Mouse (Mus musculus) ES-Bruce4 (cell line): ENCODE results near the gene Bfsp1. TPM values are rescaled to one million over a fixed set of nuclear protein-coding genes. Genes with fewer than 3 reads are reported as not detected.

Source experiments
- H3K27ac ChIP-seq: 2 replicates; pipeline ENCODE4 v1.5.1; 2012; ENCODE audit warnings: low read length, inconsistent platforms; ENCODE audit not compliant: insufficient read depth
- H3K27me3 ChIP-seq: 2 replicates; pipeline ENCODE4 v1.6.1; 2012; ENCODE audit warnings: mild to moderate bottlenecking, low read length, inconsistent platforms; ENCODE audit not compliant: control insufficient read depth, poor library complexity, insufficient read depth, severe bottlenecking
- H3K36me3 ChIP-seq: 2 replicates; pipeline ENCODE4 v1.6.1; 2012; ENCODE audit warnings: inconsistent platforms, mild to moderate bottlenecking, low read length, moderate library complexity; ENCODE audit not compliant: control insufficient read depth, poor library complexity, insufficient read depth, severe bottlenecking
- H3K4me1 ChIP-seq: one replicate; pipeline ENCODE4 v1.8.1; 2011; ENCODE audit warnings: low read length; ENCODE audit not compliant: control insufficient read depth, insufficient read depth
- H3K4me3 ChIP-seq: 2 replicates; pipeline ENCODE4 v1.5.1; 2011; ENCODE audit warnings: low read depth, mild to moderate bottlenecking, low read length
- H3K9ac ChIP-seq: 2 replicates; pipeline ENCODE4 v1.6.1; 2012; ENCODE audit warnings: low read depth, mild to moderate bottlenecking, inconsistent platforms; ENCODE audit not compliant: poor library complexity, severe bottlenecking
- H3K9me3 ChIP-seq: replicated peaks from 2 replicates; pipeline ENCODE4 v1.6.1; 2012; ENCODE audit warnings: mild to moderate bottlenecking, low read length, inconsistent platforms; ENCODE audit not compliant: control insufficient read depth, poor library complexity, insufficient read depth, severe bottlenecking
- CTCF ChIP-seq: IDR thresholded peaks from one replicate; pipeline ENCODE4 v1.8.1; 2011; ENCODE audit warnings: low read depth, low read length
- EP300 ChIP-seq: IDR thresholded peaks from 2 replicates; pipeline ENCODE4 v1.6.1; 2011; ENCODE audit warnings: low read depth, low read length; ENCODE audit not compliant: insufficient read depth
- POLR2A ChIP-seq: IDR thresholded peaks from one replicate; pipeline ENCODE4 v1.8.1; 2011; ENCODE audit warnings: low read length; ENCODE audit not compliant: insufficient read depth
- polyA plus RNA-seq: library from polyadenylated mRNA; stranded (reverse); fragments of >200 nt; gene quantifications from 2 replicates; pipeline ENCODE4 v1.2.4, GENCODE M21; 2011; ENCODE audit warnings: low read depth; ENCODE audit not compliant: missing spikeins, insufficient read depth, insufficient read length

Bfsp1 gene
- polyA plus RNA-seq, 1 experiment, result 0.58 TPM

- Histone ChIP-seq H3K36me3 (no peaks in the 10 kb centered on the region), H3K9ac (no peak overlapping the region), H3K4me3 (no peak overlapping the region), H3K27ac (no peak overlapping the region), H3K4me1 (no peaks in the 10 kb centered on the region), H3K9me3 (no peaks in the 10 kb centered on the region), H3K27me3 (no peaks in the 10 kb centered on the region)
- no peak for TF ChIP-seq EP300
- TF ChIP-seq CTCF, result no peak
- TF ChIP-seq POLR2A, result no peak
These were observed 54.2 kb downstream of the Bfsp1 start for GRCm38 (mm10) chr2:143808789-143809188.

GRCm38 (mm10) chr2:143806924-143807664, 55.9 kb downstream of the Bfsp1 start:
- TF ChIP-seq EP300, result no peak
- TF ChIP-seq CTCF, result no peak
- TF ChIP-seq POLR2A, result no peak
- Histone ChIP-seq H3K4me3 (no peak overlapping the region), H3K9me3 (no peaks in the 10 kb centered on the region), H3K27ac (no peak overlapping the region), H3K36me3 (no peaks in the 10 kb centered on the region), H3K27me3 (no peaks in the 10 kb centered on the region), H3K9ac (no peak overlapping the region), H3K4me1 (no peaks in the 10 kb centered on the region)

DNA sequence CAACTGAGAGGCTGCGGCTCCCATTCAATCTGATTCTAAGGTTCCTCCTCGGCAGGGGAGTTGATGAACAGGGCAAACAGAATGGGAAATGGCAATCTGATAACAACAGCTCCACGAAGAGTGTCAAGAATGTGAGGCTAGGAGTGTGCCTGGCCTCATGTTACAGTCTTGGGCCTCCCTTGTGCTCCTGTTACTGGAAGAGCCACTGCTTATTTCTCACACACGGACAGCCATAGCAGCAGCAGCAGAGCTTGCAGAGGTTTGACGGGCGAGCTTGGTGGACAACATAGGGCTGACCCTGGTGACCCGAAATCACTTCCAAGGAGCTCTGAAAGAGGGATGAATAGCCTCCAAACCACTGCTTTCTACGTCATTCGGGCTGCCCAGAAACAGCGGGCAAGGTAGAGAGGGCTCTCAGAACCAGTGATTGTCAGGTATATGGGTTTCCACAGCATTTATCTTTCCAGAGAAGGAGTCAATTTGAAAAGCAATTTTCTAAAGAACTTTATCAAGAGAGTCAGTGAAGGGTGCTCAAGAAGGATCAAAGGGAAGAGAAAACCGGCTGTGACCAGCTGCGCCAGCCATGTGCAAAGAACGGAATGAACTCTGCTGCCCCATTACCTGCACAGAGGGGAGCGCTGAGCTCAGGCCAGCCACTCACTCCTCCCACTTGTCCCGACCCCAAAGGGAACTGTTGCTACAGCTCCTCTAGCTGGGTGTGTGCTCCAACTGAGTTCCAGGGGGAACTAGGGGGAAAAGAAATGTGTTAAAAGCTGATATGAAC, 56.6 kb downstream of the Bfsp1 start:
- no peaks in the 10 kb centered on the region for H3K9me3 ChIP-seq
- no peak overlapping the region for H3K27ac ChIP-seq
- no peaks in the 10 kb centered on the region for H3K27me3 ChIP-seq
- no peak overlapping the region for H3K4me3 ChIP-seq
- H3K4me1 ChIP-seq, result no peaks in the 10 kb centered on the region
- TF ChIP-seq POLR2A (no peak), EP300 (no peak), CTCF (no peak)
- no peak overlapping the region for H3K9ac ChIP-seq
- no peaks in the 10 kb centered on the region for H3K36me3 ChIP-seq

GRCm38 (mm10) chr2:143801097-143801496, 61.9 kb downstream of the Bfsp1 start:
- TF ChIP-seq POLR2A (no peak), EP300 (no peak), CTCF (no peak)
- no peaks in the 10 kb centered on the region for H3K36me3 ChIP-seq
- no peaks in the 10 kb centered on the region for H3K9me3 ChIP-seq
- H3K9ac ChIP-seq, result no peak overlapping the region
- no peaks in the 10 kb centered on the region for H3K4me1 ChIP-seq
- H3K4me3 ChIP-seq, result no peak overlapping the region
- no peak overlapping the region for H3K27ac ChIP-seq
- H3K27me3 ChIP-seq, result no peaks in the 10 kb centered on the region

- Histone ChIP-seq H3K9me3 (no peaks in the 10 kb centered on the region), H3K27me3 (no peaks in the 10 kb centered on the region), H3K9ac (no peak overlapping the region), H3K27ac (no peak overlapping the region), H3K4me3 (no peak overlapping the region), H3K4me1 (no peaks in the 10 kb centered on the region), H3K36me3 (no peaks in the 10 kb centered on the region)
- TF ChIP-seq POLR2A, result no peak
- TF ChIP-seq EP300, result no peak
- no peak for TF ChIP-seq CTCF
These were observed 66.5 kb downstream of the Bfsp1 start for GRCm38 (mm10) chr2:143796335-143797013.
